Mouse (Mus musculus) gastrocnemius, postnatal 14 days (tissue): ENCODE data around the gene Shc3. TPM values are rescaled to one million over a fixed set of nuclear protein-coding genes. Genes with fewer than 3 reads are reported as not detected.
A peak's percentile ranks its signal among the peaks of the same experiment; 100 is the strongest.

Experiments
- DNase-seq: peaks from one replicate; pipeline ENCODE4 v3.0.0; 2021; ENCODE audit warnings: mixed read lengths
- intact Hi-C: fragments of 180-260 bp; cut with DNase I; formaldehyde crosslinking; loops from one replicate; pipeline ENCODE4 v1.15.1; 2025; ENCODE audit warnings: low total_unique reads
- total RNA-seq, 2 experiments: library from RNA; stranded (reverse); gene quantifications; 2 replicates each; pipeline ENCODE4 v1.2.3; 2021

Shc3 gene
- total RNA-seq, 2 experiments from 2014 or later = 1.4 to 2.2 TPM

- intact Hi-C loops = no loop called here
- DNase-seq = no peak
Observed at GRCm38 (mm10) chr13:51425662-51426443, 143.4 kb downstream of the Shc3 start.

- intact Hi-C loops = loop anchor here (5.0 kb wide), 1 partner anchor 472 kb away; no protein-coding TSS in a partner anchor
- peak; percentile 70 for DNase-seq
Observed at GRCm38 (mm10) chr13:51424647-51425046, 144.6 kb downstream of the Shc3 start.

- intact Hi-C loops = loop anchor here (5.0 kb wide), 1 partner anchor 471 kb away; no protein-coding TSS in a partner anchor
- DNase-seq = no peak
Observed at GRCm38 (mm10) chr13:51423647-51424046, 145.6 kb downstream of the Shc3 start.

- intact Hi-C loops = loop anchor here (5.0 kb wide), 1 partner anchor 469 kb away; no protein-coding TSS in a partner anchor
- no peak for DNase-seq
Observed at GRCm38 (mm10) chr13:51420861-51421260, 148.4 kb downstream of the Shc3 start.

- intact Hi-C loops = loop anchor here (5.0 kb wide), 2 partner anchors 212 to 227 kb away; no protein-coding TSS in a partner anchor
- no peak for DNase-seq
Observed at GRCm38 (mm10) chr13:51419501-51419900, 149.7 kb downstream of the Shc3 start.

- DNase-seq = no peak
- intact Hi-C loops = loop anchor here (5.0 kb wide), 2 partner anchors 212 to 227 kb away; no protein-coding TSS in a partner anchor
Observed at GRCm38 (mm10) chr13:51418942-51419451, 150.2 kb downstream of the Shc3 start.

GRCm38 (mm10) chr13:51418268-51418941, 150.8 kb downstream of the Shc3 start:
- intact Hi-C loops = loop anchor here (5.0 kb wide), 2 partner anchors 211 to 226 kb away; no protein-coding TSS in a partner anchor

GRCm38 (mm10) chr13:51417796-51418195, 151.4 kb downstream of the Shc3 start:
- DNase-seq = no peak
- intact Hi-C loops = loop anchor here (5.0 kb wide), 2 partner anchors 210 to 225 kb away; no protein-coding TSS in a partner anchor

More at GRCm38 (mm10) chr13:51418268-51418941, 150.8 kb downstream of the Shc3 start:
- peak; percentile 93 for DNase-seq

GRCm38 (mm10) chr13:51416727-51417126, 152.5 kb downstream of the Shc3 start:
- no peak for DNase-seq
- intact Hi-C loops = loop anchor here (5.0 kb wide), 2 partner anchors 209 to 224 kb away; no protein-coding TSS in a partner anchor

GRCm38 (mm10) chr13:51413461-51413860, 155.8 kb downstream of the Shc3 start:
- intact Hi-C loops = no loop called here
- no peak for DNase-seq

- intact Hi-C loops = no loop called here
- no peak for DNase-seq
Observed at GRCm38 (mm10) chr13:51411696-51412430, 157.4 kb downstream of the Shc3 start.

- intact Hi-C loops = no loop called here
- DNase-seq = no peak
Observed at GRCm38 (mm10) chr13:51411243-51411642, 158.0 kb downstream of the Shc3 start.

GRCm38 (mm10) chr13:51409936-51410481, 159.2 kb downstream of the Shc3 start:
- DNase-seq = no peak
- intact Hi-C loops = loop anchor here (10.0 kb wide), 1 partner anchor 95 kb away; no protein-coding TSS in a partner anchor

- intact Hi-C loops = loop anchor here (10.0 kb wide), 1 partner anchor 94 kb away; no protein-coding TSS in a partner anchor
- peak; percentile 69 for DNase-seq
Observed at GRCm38 (mm10) chr13:51408519-51409001, 160.7 kb downstream of the Shc3 start, which contains the start of gene S1pr3. Gene S1pr3, plus strand, starts transcription at chr13:51408639.

- intact Hi-C loops = loop anchor here (10.0 kb wide), 1 partner anchor 93 kb away; no protein-coding TSS in a partner anchor
- peak; percentile 38 for DNase-seq
Observed at GRCm38 (mm10) chr13:51407541-51408217, 161.5 kb downstream of the Shc3 start.

- DNase-seq = no peak
- intact Hi-C loops = loop anchor here (10.0 kb wide), 1 partner anchor 91 kb away; no protein-coding TSS in a partner anchor
Observed at GRCm38 (mm10) chr13:51405731-51406320, 163.4 kb downstream of the Shc3 start.

- intact Hi-C loops = loop anchor here (10.0 kb wide), 1 partner anchor 90 kb away; no protein-coding TSS in a partner anchor
- DNase-seq = no peak
Observed at GRCm38 (mm10) chr13:51404566-51404965, 164.7 kb downstream of the Shc3 start.
